Mouse (Mus musculus): ENCODE measurements around the gene Cacna1b.

Cacna1b gene

GRCm38 (mm10) chr2:24646452-24647146 is 116.4 kb downstream of the Cacna1b start:
- DNase-seq (ENCODE audit: low spot score), result no peak

- no peak for DNase-seq (ENCODE audit: low spot score)
Measured at GRCm38 (mm10) chr2:24642834-24643233, 120.1 kb downstream of the Cacna1b start.

GRCm38 (mm10) chr2:24638102-24638954 is 124.6 kb downstream of the Cacna1b start:
- no peak for DNase-seq (ENCODE audit: low spot score)

- DNase-seq (ENCODE audit: low spot score), result no peak
Measured at GRCm38 (mm10) chr2:24633645-24634044, 129.3 kb downstream of the Cacna1b start.

GRCm38 (mm10) chr2:24617141-24617540 is 145.8 kb downstream of the Cacna1b start:
- no peak for DNase-seq (ENCODE audit: low spot score)

GRCm38 (mm10) chr2:24609789-24610188 is 153.2 kb downstream of the Cacna1b start:
- no peak for DNase-seq (ENCODE audit: low spot score)

- DNase-seq (ENCODE audit: low spot score), result no peak
Measured at GRCm38 (mm10) chr2:24608765-24609138, 154.2 kb downstream of the Cacna1b start.

- DNase-seq (ENCODE audit: low spot score), result no peak
Measured at GRCm38 (mm10) chr2:24607905-24608764, 154.8 kb downstream of the Cacna1b start.

GRCm38 (mm10) chr2:24606531-24606930 is 156.4 kb downstream of the Cacna1b start:
- DNase-seq (ENCODE audit: low spot score), result no peak

- DNase-seq (ENCODE audit: low spot score), result no peak
Measured at GRCm38 (mm10) chr2:24605096-24605495, 157.9 kb downstream of the Cacna1b start.

GRCm38 (mm10) chr2:24589426-24589825 is 173.5 kb downstream of the Cacna1b start:
- DNase-seq (ENCODE audit: low spot score), result no peak

GRCm38 (mm10) chr2:24587999-24588398 is 175.0 kb downstream of the Cacna1b start:
- no peak for DNase-seq (ENCODE audit: low spot score)

- DNase-seq (ENCODE audit: low spot score), result no peak
Measured at GRCm38 (mm10) chr2:24574616-24575015, 188.3 kb downstream of the Cacna1b start.

GRCm38 (mm10) chr2:24570917-24571316 is 192.0 kb downstream of the Cacna1b start:
- DNase-seq (ENCODE audit: low spot score), result no peak

- DNase-seq (ENCODE audit: low spot score), result no peak
Measured at GRCm38 (mm10) chr2:24568555-24568954, 194.4 kb downstream of the Cacna1b start.

- no peak for DNase-seq (ENCODE audit: low spot score)
Measured at GRCm38 (mm10) chr2:24562547-24563290, 200.2 kb downstream of the Cacna1b start.

GRCm38 (mm10) chr2:24561946-24562345 is 201.0 kb downstream of the Cacna1b start:
- DNase-seq (ENCODE audit: low spot score), result no peak

- DNase-seq (ENCODE audit: low spot score), result no peak
Measured at GRCm38 (mm10) chr2:24560201-24560600, 202.8 kb downstream of the Cacna1b start.

- no peak for DNase-seq (ENCODE audit: low spot score)
Measured at GRCm38 (mm10) chr2:24556347-24556746, 206.6 kb downstream of the Cacna1b start.

- DNase-seq (ENCODE audit: low spot score), result no peak
Measured at GRCm38 (mm10) chr2:24553962-24554361, 209.0 kb downstream of the Cacna1b start.
